Mouse (Mus musculus) intestine, embryonic 16.5 days (tissue): ENCODE results near the gene Acsl3. TPM values are rescaled to one million over a fixed set of nuclear protein-coding genes. Genes with fewer than 3 reads are reported as not detected.

Experiments
- ATAC-seq: fragments of 200-750 bp; cut with Nextera tagmentation; 2 replicates; pipeline ENCODE4 v1.8.0; 2017; ENCODE audit warnings: moderate TSS enrichment, moderate library complexity
- H3K27ac ChIP-seq: fragments of 300-500 bp; sonication (generic); 2 replicates; pipeline ENCODE4 v1.5.1; 2014; ENCODE audit warnings: mild to moderate bottlenecking, low read length
- H3K27me3 ChIP-seq: fragments of 300-500 bp; sonication (generic); replicated peaks from 2 replicates; pipeline ENCODE4 v1.6.1; 2014; ENCODE audit warnings: low read length, control low read depth, mixed read lengths; ENCODE audit not compliant: control insufficient read depth, insufficient read depth
- H3K36me3 ChIP-seq: fragments of 300-500 bp; sonication (generic); 2 replicates; pipeline ENCODE4 v1.6.1; 2014; ENCODE audit warnings: low read length, control low read depth; ENCODE audit not compliant: control insufficient read depth, insufficient read depth
- H3K4me1 ChIP-seq: fragments of 300-500 bp; sonication (generic); 2 replicates; pipeline ENCODE4 v1.6.1; 2014; ENCODE audit warnings: low read length, control low read depth, mixed read lengths; ENCODE audit not compliant: control insufficient read depth, insufficient read depth
- H3K4me2 ChIP-seq: fragments of 300-500 bp; sonication (generic); 2 replicates; pipeline ENCODE4 v1.6.1; 2014; ENCODE audit warnings: low read depth, low read length, control low read depth
- H3K4me3 ChIP-seq: fragments of 300-500 bp; sonication (generic); 2 replicates; pipeline ENCODE4 v1.5.1; 2014; ENCODE audit warnings: mild to moderate bottlenecking, low read length
- H3K9ac ChIP-seq: fragments of 300-500 bp; sonication (generic); 2 replicates; pipeline ENCODE4 v1.6.1; 2014; ENCODE audit warnings: low read depth, low read length
- H3K9me3 ChIP-seq: fragments of 300-500 bp; sonication (generic); 2 replicates; pipeline ENCODE4 v1.6.1; 2016; ENCODE audit warnings: low read length, control low read depth; ENCODE audit not compliant: control insufficient read depth
- WGBS: fragments of 180-500 bp; shearing (Covaris S2); extraction: QIAGEN DNeasy Blood & Tissue Kit; methylation state at CpG from one replicate; pipeline ENCODE4 v1.1.7; 2014; 5-methylcytosine and 5-hydroxymethylcytosine counted together
- polyA plus RNA-seq: library from polyadenylated mRNA; unstranded; fragments of >200 nt; fragmentation: Nextera tagmentation; extraction: Ambion mirVana; gene quantifications from 2 replicates; pipeline ENCODE4 v1.2.1, GENCODE M21; 2015

Gene Acsl3
- polyA plus RNA-seq, 1 experiment from 2014 or later, result 93.5 TPM

- ATAC-seq, result peak; percentile 91
- no peak overlapping the region for H3K27ac ChIP-seq
- H3K9ac ChIP-seq, result no peak overlapping the region
- H3K4me3 ChIP-seq, result no peak overlapping the region
- H3K9me3 ChIP-seq, result no peaks in the 10 kb centered on the region
- H3K4me2 ChIP-seq, result no peak overlapping the region
- no peaks in the 10 kb centered on the region for H3K36me3 ChIP-seq
- no peaks in the 10 kb centered on the region for H3K4me1 ChIP-seq
- no peaks in the 10 kb centered on the region for H3K27me3 ChIP-seq
- 39% methylated on average over 8 of the region's 8 CpGs for WGBS
Observed at GRCm38 (mm10) chr1:78647317-78647885, 10.2 kb upstream of the Acsl3 start.

DNA sequence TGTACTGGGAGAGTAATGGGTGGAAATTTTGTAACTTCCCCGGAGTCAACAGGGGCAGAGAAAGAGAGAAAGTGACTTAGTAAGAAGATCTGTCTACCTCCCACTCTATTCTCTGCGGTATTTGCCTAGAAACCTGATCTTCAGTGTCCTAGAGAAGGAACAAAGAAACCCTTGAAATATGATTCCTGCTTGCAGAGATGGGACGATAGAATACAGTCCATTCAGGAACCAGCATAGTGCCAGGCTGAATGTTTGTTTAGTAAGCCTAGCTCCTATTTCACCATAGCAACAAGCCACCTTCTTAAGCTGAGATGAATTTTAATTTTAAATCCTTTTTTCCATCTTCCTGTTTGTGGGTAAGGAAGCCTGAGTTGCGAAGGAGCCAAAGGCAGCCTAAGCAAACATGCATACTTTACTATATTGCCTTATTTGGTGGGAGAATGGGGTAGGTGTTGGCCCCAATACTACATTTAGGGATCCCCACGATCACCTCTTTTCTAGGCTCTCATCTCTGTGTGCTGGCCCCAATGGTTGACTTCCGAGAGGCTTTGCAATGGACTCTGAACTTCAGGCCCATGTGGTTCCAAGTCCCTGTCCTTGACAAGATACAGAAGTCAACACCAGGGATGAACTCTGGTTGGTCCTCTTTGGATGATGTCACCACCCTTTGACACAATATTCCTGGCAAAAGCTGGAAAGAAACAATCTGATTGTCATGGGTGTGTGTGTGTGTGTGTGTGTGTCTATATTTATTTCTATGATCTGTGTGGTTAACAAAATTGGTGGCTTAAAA, 8.2 kb upstream of the Acsl3 start:
- no peak for ATAC-seq
- Histone ChIP-seq H3K4me2 (no peak overlapping the region), H3K4me1 (no peaks in the 10 kb centered on the region), H3K9ac (no peak overlapping the region), H3K36me3 (no peaks in the 10 kb centered on the region), H3K4me3 (no peak overlapping the region), H3K27me3 (no peaks in the 10 kb centered on the region), H3K9me3 (no peaks in the 10 kb centered on the region), H3K27ac (no peak overlapping the region)
- 49% methylated on average over 6 of the region's 6 CpGs for WGBS

GRCm38 (mm10) chr1:78656472-78656871, 1.2 kb upstream of the Acsl3 start:
- ATAC-seq, result peak; percentile 28
- Histone ChIP-seq H3K4me1 (peaks cover 24% of the 10 kb centered on the region), H3K4me3 (no peak overlapping the region), H3K27ac (peak overlapping the region; percentile 87), H3K9ac (no peak overlapping the region), H3K4me2 (no peak overlapping the region), H3K27me3 (no peaks in the 10 kb centered on the region), H3K9me3 (no peaks in the 10 kb centered on the region), H3K36me3 (no peaks in the 10 kb centered on the region)
- WGBS, result 20% methylated on average over 2 of the region's 2 CpGs

GRCm38 (mm10) chr1:78657021-78657629, 500 bp upstream of the Acsl3 start:
- no peaks in the 10 kb centered on the region for H3K36me3 ChIP-seq
- peak overlapping the region; percentile 71 for H3K4me2 ChIP-seq
- no peaks in the 10 kb centered on the region for H3K27me3 ChIP-seq
- ATAC-seq, result no peak
- peak overlapping the region; percentile 87 for H3K27ac ChIP-seq
- peaks cover 26% of the 10 kb centered on the region for H3K4me1 ChIP-seq
- 24% methylated on average over 22 of the region's 22 CpGs for WGBS
- H3K4me3 ChIP-seq, result peak overlapping the region; percentile 98
- no peaks in the 10 kb centered on the region for H3K9me3 ChIP-seq
- peak overlapping the region; percentile 74 for H3K9ac ChIP-seq

DNA sequence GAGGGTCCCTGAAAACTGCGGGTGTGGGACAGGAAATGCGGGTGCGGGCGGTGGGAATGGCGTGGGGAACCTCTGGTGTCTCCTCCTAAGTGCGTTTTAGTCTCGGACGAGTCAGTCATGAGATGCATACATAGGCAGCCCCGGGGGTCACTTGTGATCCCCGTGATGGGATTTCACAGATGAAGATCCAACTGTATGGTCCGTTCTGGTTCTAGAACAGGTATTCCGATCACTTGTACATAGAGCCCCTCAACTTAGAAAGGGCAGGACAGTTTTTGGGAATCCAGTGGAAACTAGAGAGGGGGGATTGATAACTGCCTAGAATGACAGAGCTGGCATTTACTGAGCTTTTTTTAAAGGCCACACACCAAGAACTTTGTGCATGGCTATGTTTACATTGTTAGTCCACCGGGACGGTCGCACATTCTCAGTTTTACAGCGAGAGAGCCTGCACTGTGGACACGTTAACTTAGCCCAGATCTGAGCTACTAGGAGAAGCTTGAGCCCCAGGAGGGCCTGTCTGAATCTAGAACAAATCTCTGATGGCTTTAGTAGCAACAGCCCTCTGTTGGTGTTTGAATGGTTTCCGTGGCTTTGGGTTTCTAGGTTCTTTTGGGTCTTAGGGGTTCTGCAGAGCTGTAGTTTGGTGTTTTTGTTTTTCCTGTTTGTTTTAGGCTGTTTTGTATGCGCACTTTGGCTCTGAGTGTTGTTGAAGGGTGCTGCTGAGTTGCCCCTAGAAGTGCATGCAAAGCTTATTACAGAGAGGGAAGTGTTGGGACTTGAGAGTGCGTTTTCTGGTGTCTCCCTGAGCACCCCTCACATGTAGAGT, 1.0 kb downstream of the Acsl3 start:
- Histone ChIP-seq H3K36me3 (no peaks in the 10 kb centered on the region), H3K4me2 (peak overlapping the region; percentile 49), H3K4me1 (peaks cover 26% of the 10 kb centered on the region), H3K9me3 (no peaks in the 10 kb centered on the region), H3K4me3 (peak overlapping the region; percentile 98), H3K27ac (peak overlapping the region; percentile 96), H3K27me3 (no peaks in the 10 kb centered on the region), H3K9ac (peak overlapping the region; percentile 99)
- WGBS, result under 1% methylated on average over 20 of the region's 20 CpGs
- no peak for ATAC-seq

GRCm38 (mm10) chr1:78659270-78659823, 1.7 kb downstream of the Acsl3 start:
- Histone ChIP-seq H3K9me3 (no peaks in the 10 kb centered on the region), H3K36me3 (no peaks in the 10 kb centered on the region), H3K27ac (peak overlapping the region; percentile 51; the same call in 1 of the 2 replicates), H3K4me2 (peak overlapping the region; percentile 49), H3K27me3 (no peaks in the 10 kb centered on the region), H3K4me1 (peaks cover 26% of the 10 kb centered on the region), H3K9ac (peak overlapping the region; percentile 99), H3K4me3 (peak overlapping the region; percentile 98)
- WGBS, result 29% methylated on average over 4 of the region's 4 CpGs
- no peak for ATAC-seq

DNA sequence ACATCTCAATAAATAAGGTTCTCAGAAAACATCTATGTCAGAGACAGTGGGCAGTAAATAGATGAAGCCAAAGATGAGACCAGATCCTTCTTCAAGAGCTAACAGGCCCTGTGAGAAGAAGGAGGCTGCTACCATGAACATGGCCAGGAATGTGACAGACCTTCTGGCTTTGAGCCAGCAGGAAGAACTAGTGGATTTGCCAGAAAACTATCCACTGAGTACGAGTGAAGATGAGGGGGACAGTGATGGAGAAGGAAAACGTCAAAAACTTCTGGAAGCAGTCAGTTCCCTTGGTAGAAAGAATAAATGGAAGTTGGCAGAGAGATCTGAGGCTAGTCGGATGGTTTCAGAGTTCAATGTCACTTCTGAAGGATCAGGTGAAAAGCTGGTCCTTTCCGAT, 6.7 kb downstream of the Acsl3 start:
- peaks cover 5% of the 10 kb centered on the region; the same call in 1 of the 2 replicates for H3K36me3 ChIP-seq
- no peaks in the 10 kb centered on the region for H3K9me3 ChIP-seq
- H3K4me2 ChIP-seq, result no peak overlapping the region
- H3K27me3 ChIP-seq, result no peaks in the 10 kb centered on the region
- ATAC-seq, result no peak
- 71% methylated on average over 4 of the region's 4 CpGs for WGBS
- no peak overlapping the region for H3K9ac ChIP-seq
- no peak overlapping the region for H3K4me3 ChIP-seq
- peaks cover 15% of the 10 kb centered on the region for H3K4me1 ChIP-seq
- no peak overlapping the region for H3K27ac ChIP-seq

- no peak overlapping the region for H3K4me2 ChIP-seq
- H3K9me3 ChIP-seq, result no peaks in the 10 kb centered on the region
- H3K27ac ChIP-seq, result no peak overlapping the region
- WGBS, result 96% methylated on average over 9 of the region's 9 CpGs
- H3K4me3 ChIP-seq, result no peak overlapping the region
- no peak overlapping the region for H3K9ac ChIP-seq
- H3K36me3 ChIP-seq, result peaks cover 5% of the 10 kb centered on the region; the same call in 1 of the 2 replicates
- no peaks in the 10 kb centered on the region for H3K27me3 ChIP-seq
- no peak for ATAC-seq
- H3K4me1 ChIP-seq, result peaks cover 6% of the 10 kb centered on the region; the same call in 1 of the 2 replicates
Observed at GRCm38 (mm10) chr1:78665954-78666499, 8.4 kb downstream of the Acsl3 start.
